Mouse (Mus musculus) spleen, adult 2 months (tissue): ENCODE data around the gene Slc35d1. TPM values are rescaled to one million over a fixed set of nuclear protein-coding genes. Genes with fewer than 3 reads are reported as not detected.
A peak's percentile ranks its signal among the peaks of the same experiment; 100 is the strongest.

Source experiments
- DNase-seq, 2 experiments: peaks; one replicate each; pipeline versions ENCODE4 v3.0.0 to v3.0.0-alpha.2; 2012 to 2021; ENCODE audit warnings: low spot score in 2 of 2, low read depth in 1 of 2
- H3K27ac ChIP-seq: fragments of 200-500 bp; 2 replicates; pipeline ENCODE4 v1.5.1; 2012; ENCODE audit warnings: low read length, inconsistent platforms; ENCODE audit not compliant: insufficient read depth
- H3K27me3 ChIP-seq: fragments of 200-500 bp; 2 replicates; pipeline ENCODE4 v1.6.1; 2012; ENCODE audit warnings: mild to moderate bottlenecking, moderate library complexity, low read length, inconsistent platforms; ENCODE audit not compliant: control insufficient read depth, insufficient read depth
- H3K36me3 ChIP-seq: fragments of 200-500 bp; 2 replicates; pipeline ENCODE4 v1.6.1; 2012; ENCODE audit warnings: mild to moderate bottlenecking, low read length, inconsistent platforms; ENCODE audit not compliant: control insufficient read depth, insufficient read depth
- H3K4me1 ChIP-seq: fragments of 200-500 bp; 2 replicates; pipeline ENCODE4 v1.6.1; 2011; ENCODE audit warnings: inconsistent platforms; ENCODE audit not compliant: control insufficient read depth, insufficient read depth, insufficient read length
- H3K4me3 ChIP-seq: fragments of 200-500 bp; 2 replicates; pipeline ENCODE4 v1.5.1; 2011; ENCODE audit warnings: mild to moderate bottlenecking, inconsistent platforms; ENCODE audit not compliant: insufficient read depth, insufficient read length; ENCODE audit errors: extremely low read depth
- CTCF ChIP-seq: fragments of 200-500 bp; IDR thresholded peaks from 2 replicates; pipeline ENCODE4 v1.5.1; 2011; ENCODE audit warnings: mild to moderate bottlenecking, inconsistent platforms; ENCODE audit not compliant: insufficient read depth, insufficient read length, insufficient replicate concordance; ENCODE audit errors: extremely low read depth
- POLR2A ChIP-seq: fragments of 200-500 bp; IDR thresholded peaks from 2 replicates; pipeline ENCODE4 v1.6.1; 2011; ENCODE audit warnings: low read depth, low read length, inconsistent platforms
- WGBS: fragments of 180-500 bp; shearing (Covaris S2); methylation state at CpG from one replicate; pipeline ENCODE4 v1.1.7; 2018; 5-methylcytosine and 5-hydroxymethylcytosine counted together
- polyA plus RNA-seq: library from polyadenylated mRNA; depleted of rRNA; stranded (reverse); fragments of >200 nt; gene quantifications from 2 replicates; pipeline ENCODE4 v1.2.3, GENCODE M21; 2012; rRNA removed

Slc35d1 gene
- polyA plus RNA-seq, 1 experiment, result 1.7 TPM

GRCm38 (mm10) chr4:103123606-103124005 is 91.4 kb downstream of the Slc35d1 start:
- Histone ChIP-seq H3K4me3 (no peak overlapping the region), H3K27me3 (no peaks in the 10 kb centered on the region), H3K27ac (no peak overlapping the region), H3K4me1 (peaks cover 8% of the 10 kb centered on the region), H3K36me3 (no peaks in the 10 kb centered on the region)
- DNase-seq, result no peak
- TF ChIP-seq POLR2A, result no peak
- no peak for TF ChIP-seq CTCF

GRCm38 (mm10) chr4:103123086-103123485 is 91.9 kb downstream of the Slc35d1 start:
- no peaks in the 10 kb centered on the region for H3K36me3 ChIP-seq
- 10% methylated on average over 2 of the region's 2 CpGs for WGBS
- DNase-seq, result no peak
- TF ChIP-seq POLR2A (no peak), CTCF (no peak)
- H3K27ac ChIP-seq, result no peak overlapping the region
- H3K4me3 ChIP-seq, result peak overlapping the region; percentile 16; the same call in 1 of the 2 replicates
- no peaks in the 10 kb centered on the region for H3K27me3 ChIP-seq
- peaks cover 8% of the 10 kb centered on the region for H3K4me1 ChIP-seq

- no peak for DNase-seq
- TF ChIP-seq POLR2A (no peak), CTCF (no peak)
- 39% methylated on average over 9 of the region's 9 CpGs for WGBS
- Histone ChIP-seq H3K27me3 (no peaks in the 10 kb centered on the region), H3K27ac (peak overlapping the region; percentile 17), H3K36me3 (0 out of 2 replicates have a peak, but pooled peaks cover 3% of the 10 kb centered on the region), H3K4me3 (no peak overlapping the region), H3K4me1 (peaks cover 6% of the 10 kb centered on the region)
These were observed 94.0 kb downstream of the Slc35d1 start for GRCm38 (mm10) chr4:103120874-103121389.

Other genes with a start within 250 kb of the Slc35d1 start
- gene Tctex1d1, start 236.6 kb downstream of the Slc35d1 start, polyA plus RNA-seq, result not detected in 2 replicates
- gene Insl5, start 188.3 kb downstream of the Slc35d1 start, polyA plus RNA-seq, result not detected in 2 replicates
- gene Mier1, start 100.8 kb downstream of the Slc35d1 start, polyA plus RNA-seq, result 8.6 and 9.7 TPM in 2 replicates
- gene Wdr78, start 100.6 kb downstream of the Slc35d1 start, polyA plus RNA-seq, result 0.57 and 1.2 TPM in 2 replicates
- not detected in 2 replicates for gene 4921539E11Rik, start 75.7 kb upstream of the Slc35d1 start, polyA plus RNA-seq
- 3.8 and 6.4 TPM in 2 replicates for gene Oma1, start 98.6 kb upstream of the Slc35d1 start, polyA plus RNA-seq